Mouse (Mus musculus) left cerebral cortex, postnatal 10 days (tissue): Measurements from ENCODE around the gene Golga4. TPM values are rescaled to one million over a fixed set of nuclear protein-coding genes. Genes with fewer than 3 reads are reported as not detected.

ENCODE experiments used
- DNase-seq, 2 experiments: peaks; one replicate each; pipeline ENCODE4 v3.0.0; 2021 to 2022; ENCODE audit warnings: low spot score in 2 of 2, mixed read lengths in 1 of 2; ENCODE audit errors: extremely low spot score in 1 of 2
- intact Hi-C: fragments of 180-260 bp; cut with DNase I; formaldehyde crosslinking; loops from one replicate; pipeline ENCODE4 v1.15.1; 2025
- total RNA-seq, 2 experiments: library from RNA; stranded (reverse); gene quantifications; 2 replicates each; pipeline ENCODE4 v1.2.3; 2021

The Golga4 gene
- total RNA-seq, 2 experiments from 2014 or later, result 73.5 to 74.4 TPM

- intact Hi-C loops, result no loop called here
- no peak for DNase-seq
Measured at GRCm38 (mm10) chr9:118517619-118518018, 11.6 kb downstream of the Golga4 start.

DNA sequence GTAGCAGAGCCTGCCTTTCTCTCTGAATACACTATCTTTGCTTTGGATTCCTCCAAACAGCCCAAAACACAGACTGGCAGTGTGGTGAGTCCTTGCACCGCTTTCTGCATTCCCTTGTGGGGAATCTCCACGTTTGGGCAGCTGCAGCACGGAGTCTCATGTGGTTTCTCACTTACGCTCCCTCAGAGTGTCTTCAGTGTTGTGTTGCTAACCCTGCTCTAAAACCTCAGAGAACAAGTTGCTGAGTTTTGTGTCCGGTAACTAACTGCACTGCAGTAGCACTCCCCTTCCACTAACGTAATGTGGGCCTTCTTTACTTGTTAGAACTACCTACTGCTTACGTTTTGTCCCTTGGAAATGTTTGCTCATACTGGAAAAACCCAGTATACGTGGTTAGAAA, 13.0 kb downstream of the Golga4 start:
- no peak for DNase-seq
- intact Hi-C loops, result no loop called here

DNA sequence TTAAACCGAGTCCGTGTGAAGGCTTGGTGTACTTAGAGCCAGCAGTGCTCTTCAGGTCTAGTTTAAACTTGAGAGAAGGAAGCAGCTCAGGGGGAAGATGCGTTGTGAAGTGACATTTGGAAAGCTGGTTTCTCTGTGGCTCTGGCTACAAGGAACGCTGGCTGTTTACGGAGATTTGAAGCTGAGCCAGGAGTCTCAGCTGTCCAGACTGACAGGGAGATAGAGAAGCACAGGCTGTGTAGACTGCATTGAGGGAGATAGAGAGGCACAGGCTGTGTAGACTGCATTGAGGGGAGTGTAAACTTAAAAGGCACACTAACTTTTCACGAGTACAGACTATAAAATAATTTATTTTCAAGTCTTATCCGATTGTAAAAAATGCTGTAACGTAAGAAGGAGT, 13.9 kb downstream of the Golga4 start:
- intact Hi-C loops, result no loop called here
- no peak for DNase-seq

DNA sequence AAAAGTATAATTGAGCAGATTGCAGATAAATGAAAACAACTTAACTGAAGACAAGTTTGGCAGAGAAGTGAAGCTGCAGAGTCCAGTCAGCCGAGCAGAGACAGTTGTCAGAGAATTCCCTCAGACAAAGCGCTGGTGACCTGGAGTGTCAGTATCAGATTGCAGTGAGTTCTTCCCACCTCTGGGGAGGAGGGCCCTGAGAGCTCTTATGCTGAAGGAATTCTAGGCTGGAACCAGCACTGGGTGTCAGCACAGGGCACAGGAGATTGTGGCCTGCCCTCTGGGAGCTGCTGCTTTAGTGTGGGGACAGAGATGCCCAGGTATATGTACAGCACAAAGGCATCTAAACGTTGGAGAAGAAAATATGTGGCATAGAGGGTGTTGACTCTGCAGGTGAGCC, 14.8 kb downstream of the Golga4 start:
- no peak for DNase-seq
- intact Hi-C loops, result no loop called here

DNA sequence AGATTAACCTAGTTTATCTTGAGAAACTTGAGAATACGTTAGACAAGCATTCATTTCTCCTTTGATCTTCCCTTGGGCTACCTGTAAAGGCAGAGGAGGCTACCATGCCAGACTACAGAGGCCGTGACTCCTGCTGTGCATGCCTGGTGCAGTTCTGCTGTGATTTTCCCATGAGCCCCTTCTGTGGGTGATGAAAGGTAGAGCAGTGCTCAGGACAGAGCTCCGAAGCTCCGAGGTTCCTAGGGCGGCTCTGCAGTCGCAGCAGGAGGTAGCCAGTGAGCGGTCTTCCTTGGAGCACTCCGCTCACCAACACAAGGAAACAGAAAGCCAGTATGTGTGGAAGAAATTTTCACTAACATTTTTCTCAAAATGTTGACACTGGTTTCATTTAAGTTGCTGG, 15.6 kb downstream of the Golga4 start:
- no peak for DNase-seq
- intact Hi-C loops, result no loop called here

GRCm38 (mm10) chr9:118523738-118524137, 17.7 kb downstream of the Golga4 start:
- intact Hi-C loops, result no loop called here
- DNase-seq, result no peak

DNA sequence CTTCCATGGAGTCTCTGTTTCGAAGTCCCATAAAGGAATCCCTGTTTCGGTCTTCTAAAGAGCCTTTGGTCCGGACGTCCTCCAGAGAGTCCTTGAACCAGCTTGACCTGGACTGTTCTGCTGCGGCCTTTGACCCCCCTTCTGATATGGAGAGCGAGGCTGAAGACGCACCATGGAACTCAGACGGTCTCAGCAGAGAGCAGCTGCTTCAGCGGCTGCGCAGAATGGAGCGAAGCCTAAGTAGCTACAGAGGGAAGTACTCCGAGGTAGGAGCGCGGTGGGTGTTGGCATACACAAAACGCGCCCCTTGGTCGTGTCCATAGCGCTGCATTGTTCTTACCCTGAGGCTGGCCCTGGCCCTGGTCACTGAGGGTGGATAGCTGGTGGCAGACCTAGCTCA, 21.0 kb downstream of the Golga4 start:
- intact Hi-C loops, result loop anchor here (5.0 kb wide), 1 partner anchor 40 kb away; no protein-coding TSS in a partner anchor
- DNase-seq, result no peak

DNA sequence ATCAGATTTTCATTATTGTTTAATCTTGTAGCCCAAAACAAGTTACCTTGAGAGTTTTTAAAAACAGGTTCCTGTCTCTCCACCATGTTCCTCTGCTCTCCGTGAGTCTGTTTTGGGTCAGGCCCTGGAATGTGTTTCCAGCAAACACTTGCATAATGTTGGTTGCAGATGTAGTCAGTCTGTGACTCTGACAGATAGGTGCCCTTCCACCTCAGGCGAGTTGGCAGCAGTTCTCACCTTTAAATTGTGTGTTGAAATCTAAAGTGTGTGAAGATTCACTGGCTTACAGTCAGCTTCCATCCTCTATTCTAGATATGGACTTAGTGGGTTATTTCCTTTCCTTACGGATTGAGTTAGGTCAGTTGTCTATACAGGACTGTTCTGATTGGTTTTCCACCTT, 23.7 kb downstream of the Golga4 start:
- intact Hi-C loops, result loop anchor here (5.0 kb wide), 1 partner anchor 38 kb away; no protein-coding TSS in a partner anchor
- no peak for DNase-seq

- intact Hi-C loops, result no loop called here
- DNase-seq, result no peak
Measured at GRCm38 (mm10) chr9:118530679-118531078, 24.6 kb downstream of the Golga4 start.

DNA sequence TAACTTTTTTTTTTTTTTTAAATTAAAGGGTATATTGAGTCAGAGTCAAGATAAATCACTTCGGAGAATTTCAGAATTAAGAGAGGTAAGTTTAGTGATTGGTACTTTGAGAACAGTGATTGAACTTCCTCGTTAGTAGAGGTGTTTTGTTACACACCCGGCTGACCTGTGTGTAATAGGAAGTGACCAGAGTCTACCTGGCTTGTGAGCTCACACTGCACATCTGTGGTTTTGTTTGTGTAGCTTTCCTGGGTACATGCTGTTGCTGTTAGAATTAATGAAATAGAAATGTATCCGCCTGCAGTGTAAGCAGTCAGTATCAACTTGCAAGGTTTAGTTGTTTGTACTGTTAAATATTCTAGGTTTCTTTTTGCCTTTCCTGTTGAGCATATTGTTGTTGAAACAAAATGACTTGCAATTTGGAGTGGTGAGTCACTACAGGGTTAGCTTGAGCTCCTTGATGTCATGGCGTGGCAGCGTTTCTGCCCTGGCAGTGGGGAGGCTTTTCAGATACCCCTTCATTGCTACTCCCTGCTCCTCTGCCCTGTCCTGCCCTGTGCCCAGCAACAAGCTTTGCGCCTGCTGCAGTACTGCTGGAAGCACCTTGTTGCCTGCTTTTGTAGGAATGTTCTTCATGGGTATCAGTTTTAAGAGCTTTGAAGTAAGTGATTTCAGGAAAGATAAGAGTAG, 26.6 kb downstream of the Golga4 start:
- intact Hi-C loops, result no loop called here
- DNase-seq, result no peak

DNA sequence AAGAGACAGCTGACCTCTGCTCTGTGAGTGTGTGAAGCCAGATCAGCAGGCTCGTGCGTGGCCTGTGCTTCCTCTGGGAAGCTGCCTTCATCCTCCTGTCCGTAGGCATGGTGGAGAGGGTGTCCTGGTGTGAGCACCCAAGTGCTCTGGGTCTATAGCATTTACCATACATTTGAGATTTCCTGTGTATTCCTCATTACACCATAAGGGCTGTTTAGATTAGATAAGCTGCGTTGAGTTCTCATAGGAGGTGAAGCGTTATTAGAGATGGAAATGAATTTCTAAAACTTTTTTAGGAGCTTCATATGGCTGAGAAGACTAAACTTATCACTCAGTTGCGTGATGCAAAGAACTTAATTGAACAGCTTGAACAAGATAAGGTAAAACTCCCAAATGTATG, 30.9 kb downstream of the Golga4 start:
- no peak for DNase-seq
- intact Hi-C loops, result no loop called here

DNA sequence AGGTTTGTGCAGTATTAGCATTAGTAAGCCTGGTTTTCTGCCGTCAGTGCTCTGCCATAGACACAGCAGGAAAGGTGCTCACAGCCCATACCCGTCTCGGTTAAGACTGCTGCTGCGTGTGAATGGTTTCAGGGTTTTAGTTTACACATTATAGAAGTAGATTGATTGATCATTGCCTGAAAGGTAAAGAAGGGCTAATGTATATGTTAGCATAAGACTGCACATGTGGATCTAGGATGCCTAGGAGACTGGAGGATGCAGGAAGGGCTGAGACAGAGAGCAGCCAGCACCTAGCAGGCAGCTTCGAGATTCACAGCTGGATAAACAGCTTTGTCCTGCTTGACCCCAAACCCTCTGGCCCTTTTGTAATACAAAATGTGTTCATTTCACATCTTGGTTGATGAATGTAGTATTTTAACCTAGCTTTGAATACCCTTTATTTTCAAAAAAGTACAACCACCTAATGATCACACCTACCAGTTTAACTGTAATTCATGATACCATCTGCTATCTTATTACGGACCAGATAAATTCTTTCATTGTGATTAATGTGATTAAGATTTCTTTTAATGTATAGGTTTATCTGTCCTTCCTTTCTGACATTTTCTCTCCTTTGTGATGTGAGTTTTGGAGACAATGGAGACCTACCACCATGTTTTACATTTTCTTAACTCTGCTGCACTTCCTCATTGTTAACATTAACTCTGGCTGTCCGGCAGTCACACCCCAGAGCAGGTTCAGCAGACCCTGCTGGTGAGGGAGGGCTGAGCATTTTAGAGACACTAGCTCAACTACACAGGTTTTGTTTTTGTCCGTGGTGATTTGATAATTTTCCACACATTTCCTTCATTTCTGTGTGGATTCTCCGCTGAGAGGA, 31.6 kb downstream of the Golga4 start:
- intact Hi-C loops, result no loop called here

DNA sequence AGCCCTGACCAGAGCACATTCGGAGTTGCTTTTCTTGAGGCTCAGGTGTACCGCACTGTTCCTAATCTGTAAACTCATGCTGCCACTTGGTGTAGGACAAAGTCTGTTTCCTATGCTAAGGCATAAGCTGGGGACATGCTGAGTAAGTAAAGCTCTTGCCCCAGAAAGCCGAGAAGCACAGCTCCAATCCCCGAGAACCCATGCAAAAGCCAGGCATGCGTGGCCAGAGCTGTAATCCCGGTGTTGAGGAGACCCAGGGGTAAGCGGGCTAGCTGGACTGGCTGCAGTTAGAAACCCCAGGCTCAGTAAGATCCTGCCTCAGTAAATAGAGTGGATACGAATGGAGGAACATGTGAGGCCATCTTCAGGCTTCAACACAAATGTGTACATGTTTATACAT, 35.8 kb downstream of the Golga4 start:
- intact Hi-C loops, result no loop called here
- no peak for DNase-seq

More for the DNA sequence above, 31.6 kb downstream of the Golga4 start:
- DNase-seq, result no peak

DNA sequence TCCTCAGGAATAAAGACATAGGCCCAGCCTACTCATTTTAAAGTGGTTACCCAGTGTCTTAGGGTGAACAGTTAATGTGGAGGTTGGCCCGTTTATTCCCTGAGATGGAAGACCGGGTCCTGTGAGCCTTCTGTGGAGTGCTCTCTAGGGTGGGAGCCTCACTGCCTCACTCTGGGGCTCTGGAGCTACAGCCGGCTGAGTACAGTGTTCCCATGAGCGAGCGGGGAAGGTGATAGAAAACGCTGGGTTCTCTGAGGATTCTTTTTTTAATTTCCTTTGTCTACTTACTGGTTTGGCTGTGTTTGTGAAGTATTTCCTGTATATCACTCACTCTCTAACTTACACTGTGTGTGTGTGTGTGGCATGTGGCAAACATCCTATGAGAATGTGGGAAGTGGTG, 39.1 kb downstream of the Golga4 start:
- DNase-seq, result no peak
- intact Hi-C loops, result no loop called here

DNA sequence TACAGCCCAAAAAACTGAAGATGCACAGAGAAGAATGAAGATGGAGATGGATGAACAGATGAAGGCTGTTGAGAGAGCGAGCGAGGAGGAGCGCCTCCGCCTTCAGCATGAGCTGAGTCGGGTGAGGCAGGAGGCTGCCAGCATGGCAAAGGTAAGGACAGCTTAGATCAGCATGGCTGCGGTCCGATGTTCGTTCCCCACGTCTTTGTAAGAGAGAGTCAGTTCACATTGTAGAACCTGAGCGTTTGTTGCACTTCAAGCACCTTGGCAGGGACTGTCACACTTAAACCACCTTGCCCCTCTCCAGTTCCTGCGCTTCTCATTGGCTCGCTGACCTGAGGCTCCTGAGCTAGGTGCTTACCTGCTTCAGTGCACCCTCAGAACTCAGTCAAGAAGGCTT, 42.6 kb downstream of the Golga4 start:
- DNase-seq, result no peak
- intact Hi-C loops, result no loop called here

DNA sequence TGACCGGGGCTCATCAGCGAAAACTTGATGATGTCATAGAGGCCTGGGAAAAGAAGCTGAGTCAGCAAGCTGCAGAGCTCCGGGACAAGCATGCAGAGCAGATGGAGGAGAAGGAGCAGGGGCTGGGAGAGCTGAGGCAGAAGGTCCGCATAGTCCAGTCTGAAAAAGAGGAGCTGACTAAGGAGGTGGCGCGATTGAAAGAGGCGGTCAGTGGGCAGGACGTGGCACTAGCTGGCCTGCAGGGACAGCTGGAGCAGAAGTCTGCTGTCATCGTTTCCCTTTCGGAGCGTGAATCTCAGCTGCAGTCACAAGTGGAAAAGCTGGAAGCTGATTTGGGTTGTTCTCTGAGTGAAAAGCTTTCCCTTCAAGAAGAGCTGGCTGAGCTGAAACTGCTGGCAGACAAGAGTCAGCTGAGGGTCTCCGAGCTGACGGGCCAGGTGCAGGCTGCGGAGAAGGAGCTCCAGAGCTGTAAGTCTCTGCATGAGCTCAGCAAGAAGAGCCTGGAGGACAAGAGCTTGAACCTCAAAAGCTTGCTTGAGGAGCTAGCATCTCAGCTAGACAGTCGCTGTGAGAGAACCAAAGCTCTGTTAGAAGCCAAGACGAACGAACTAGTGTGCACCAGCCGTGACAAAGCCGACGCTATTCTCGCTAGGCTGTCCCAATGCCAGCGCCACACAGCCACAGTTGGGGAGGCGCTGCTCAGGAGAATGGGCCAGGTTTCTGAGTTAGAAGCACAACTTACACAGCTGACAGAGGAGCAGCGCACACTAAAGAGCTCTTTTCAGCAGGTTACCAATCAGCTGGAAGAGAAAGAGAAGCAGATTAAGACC, 51.1 kb downstream of the Golga4 start:
- intact Hi-C loops, result no loop called here
- peak; percentile 38 to 53 for DNase-seq

- DNase-seq, result no peak
- intact Hi-C loops, result no loop called here
Measured at GRCm38 (mm10) chr9:118563356-118563755, 57.3 kb downstream of the Golga4 start.

GRCm38 (mm10) chr9:118563866-118564265, 57.8 kb downstream of the Golga4 start:
- no peak for DNase-seq
- intact Hi-C loops, result no loop called here

DNA sequence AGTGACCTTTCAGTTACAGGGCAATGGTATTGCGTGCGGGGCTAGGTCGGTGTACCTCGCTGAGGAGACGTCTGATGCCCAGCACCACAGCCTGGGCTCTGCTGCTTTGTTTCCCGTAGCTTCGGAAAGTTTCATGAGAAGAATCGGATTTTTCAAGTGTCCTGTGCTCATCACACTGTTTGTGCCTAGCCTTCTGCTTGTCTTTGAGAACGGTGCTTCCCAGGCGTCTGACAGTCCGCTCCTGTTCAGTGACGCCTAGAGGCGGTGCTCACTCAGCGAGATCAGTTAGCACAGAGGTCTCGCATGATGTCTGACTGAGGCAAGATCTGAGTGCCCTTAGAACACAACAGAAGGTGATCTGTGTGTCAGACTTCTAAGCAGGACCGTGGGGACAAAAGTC, 58.6 kb downstream of the Golga4 start:
- DNase-seq, result no peak
- intact Hi-C loops, result loop anchor here (5.0 kb wide), 1 partner anchor 37 kb away; no protein-coding TSS in a partner anchor
